Mouse (Mus musculus) urinary bladder, adult 18-20 months (tissue): Measurements from ENCODE around the gene Parp1.
"Not testable (repeated sequence)": the region's sequence is repeated elsewhere in the genome, so short reads cannot be mapped to it uniquely, and the experiment has no call there.

Experiments
- DNase-seq, 2 experiments: peaks; one replicate each; pipeline ENCODE4 v3.0.0; 2022; ENCODE audit warnings: low spot score in 2 of 2, mixed read lengths in 2 of 2

Gene Parp1

DNA sequence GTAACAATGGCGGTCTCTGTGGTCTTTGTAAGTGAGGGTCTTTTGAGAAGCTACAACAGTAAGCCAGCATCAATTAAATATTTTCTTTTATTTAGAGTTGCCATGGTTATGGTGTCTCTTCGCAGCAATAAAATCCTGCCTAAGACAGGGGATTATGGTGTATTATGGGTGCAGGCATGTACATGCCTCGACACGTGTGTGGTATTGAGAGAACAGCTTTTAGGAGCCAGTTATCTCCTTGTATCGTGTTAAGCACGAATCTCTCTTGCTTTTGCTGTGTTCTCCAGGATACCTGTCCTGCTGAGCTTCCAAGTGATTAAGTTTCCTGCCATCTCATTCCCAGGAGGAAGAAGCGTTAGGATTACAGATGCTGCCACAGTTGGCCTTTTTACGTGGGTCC is 9.3 kb upstream of the Parp1 start:
- no peak for DNase-seq

DNA sequence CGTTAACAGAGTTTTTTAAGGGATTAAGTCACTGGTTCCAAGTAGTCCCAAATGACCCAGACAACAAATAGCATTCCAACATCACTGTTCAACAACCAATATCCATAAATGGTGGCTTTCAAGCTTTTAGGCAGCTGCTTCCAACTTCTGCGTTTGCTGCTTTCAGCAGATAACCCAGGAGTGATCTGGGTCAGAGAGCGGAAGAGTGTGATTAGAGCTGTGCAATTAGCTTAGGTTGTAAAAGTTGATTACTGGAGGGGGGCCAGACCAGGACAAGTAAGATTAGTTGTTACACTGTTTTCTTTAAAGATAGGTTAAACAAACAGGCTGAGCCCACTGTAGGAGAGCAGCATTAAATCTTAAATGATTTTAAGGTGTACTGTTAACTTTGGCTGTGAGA is 7.5 kb upstream of the Parp1 start:
- DNase-seq, result no peak

DNA sequence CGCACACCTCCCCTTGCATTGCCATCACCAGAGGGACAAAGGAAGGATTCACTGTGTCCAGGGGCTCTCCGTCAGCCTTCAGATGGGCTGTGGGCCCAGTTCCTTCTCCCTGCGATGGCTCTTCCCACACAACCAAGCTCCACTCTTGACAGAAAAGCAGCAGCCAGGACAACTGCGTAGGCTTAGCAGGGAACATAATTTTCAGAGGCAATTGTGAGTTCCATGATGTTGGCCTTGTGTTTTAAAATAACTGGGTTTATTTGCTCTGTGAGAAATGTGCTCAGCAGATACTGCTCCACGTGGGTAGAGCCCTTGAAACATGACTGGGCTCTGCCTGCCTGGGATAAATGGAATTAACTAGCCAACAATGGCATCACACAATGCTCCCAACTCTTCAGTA is 3.8 kb upstream of the Parp1 start:
- no peak for DNase-seq

DNA sequence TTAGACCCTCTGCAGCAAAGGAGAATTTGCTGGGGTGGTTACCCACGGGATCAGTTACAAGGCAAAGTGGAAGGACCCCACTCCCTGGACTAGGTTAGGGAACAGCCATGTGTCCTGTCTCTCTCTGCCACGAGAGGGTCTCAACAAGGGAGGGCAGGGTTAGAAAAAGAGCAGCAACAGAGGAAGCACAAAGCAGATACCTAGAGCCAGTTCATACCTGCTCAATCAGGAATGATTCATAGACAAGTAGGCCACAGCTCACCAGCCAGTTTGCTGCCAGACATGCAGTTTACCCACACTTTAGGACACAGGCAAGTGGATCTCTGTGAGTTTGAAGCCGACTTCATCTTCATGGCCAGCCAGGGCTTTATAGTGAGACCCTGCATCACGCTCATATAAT is 963 bp upstream of the Parp1 start:
- no peak for DNase-seq

DNA sequence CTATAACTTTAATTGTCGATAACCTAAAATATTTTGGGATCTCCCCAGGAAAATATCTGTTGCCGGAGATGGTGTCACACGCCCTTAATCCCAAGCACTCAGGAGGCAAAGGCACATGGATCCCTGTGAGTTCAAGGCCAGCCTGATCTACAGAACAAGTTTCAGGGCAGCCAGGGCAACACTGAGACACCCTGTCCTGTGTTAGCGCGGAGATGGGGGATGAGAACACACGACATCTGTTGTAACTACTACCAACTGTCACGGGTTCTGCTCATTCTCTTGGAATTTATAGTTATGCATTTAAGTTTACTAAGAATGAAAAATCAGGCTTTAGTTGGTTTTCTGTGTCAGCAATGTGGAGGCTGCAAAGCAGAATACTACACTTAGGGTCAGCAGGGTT is 476 bp upstream of the Parp1 start:
- no peak for DNase-seq

DNA sequence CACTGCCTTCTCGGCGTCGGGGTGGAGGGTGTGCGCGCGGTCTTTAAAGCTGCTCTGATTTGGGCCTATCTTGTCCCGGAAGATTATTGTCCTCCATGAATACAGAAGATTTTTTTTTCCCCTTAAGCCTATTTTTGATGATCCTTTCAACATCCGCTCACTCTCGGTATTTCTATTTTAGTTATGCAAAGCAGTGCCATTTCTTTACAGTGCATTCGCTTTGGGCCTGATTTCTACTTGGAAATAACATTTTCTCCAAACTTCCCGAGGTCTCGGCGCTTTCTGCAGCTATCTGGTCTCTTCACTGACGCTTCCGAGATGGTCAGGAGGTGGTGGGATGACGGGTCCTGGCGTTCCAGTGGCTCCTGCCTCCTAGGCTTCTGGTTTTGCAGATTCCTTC is 729 bp downstream of the Parp1 start:
- DNase-seq, result no peak

DNA sequence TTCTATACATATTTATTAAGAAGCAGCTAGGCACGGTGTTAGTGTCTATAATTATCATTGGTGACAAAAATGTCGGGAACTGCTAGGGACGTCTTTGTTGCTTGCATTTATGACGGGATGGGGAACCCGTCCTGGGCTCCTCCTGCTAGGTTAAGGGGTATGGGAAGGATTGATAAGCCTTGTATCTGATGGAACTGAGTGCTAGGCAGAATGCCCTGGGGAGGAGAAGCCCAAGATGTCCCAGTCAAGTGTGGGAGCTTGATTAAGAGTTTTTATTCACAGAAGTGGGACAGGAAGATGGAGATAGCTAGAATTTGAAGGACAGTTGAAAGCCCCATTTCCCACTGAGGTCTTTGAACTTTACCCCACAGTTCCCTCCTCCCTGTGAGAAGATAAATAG is 1.5 kb downstream of the Parp1 start:
- DNase-seq, result no peak

DNA sequence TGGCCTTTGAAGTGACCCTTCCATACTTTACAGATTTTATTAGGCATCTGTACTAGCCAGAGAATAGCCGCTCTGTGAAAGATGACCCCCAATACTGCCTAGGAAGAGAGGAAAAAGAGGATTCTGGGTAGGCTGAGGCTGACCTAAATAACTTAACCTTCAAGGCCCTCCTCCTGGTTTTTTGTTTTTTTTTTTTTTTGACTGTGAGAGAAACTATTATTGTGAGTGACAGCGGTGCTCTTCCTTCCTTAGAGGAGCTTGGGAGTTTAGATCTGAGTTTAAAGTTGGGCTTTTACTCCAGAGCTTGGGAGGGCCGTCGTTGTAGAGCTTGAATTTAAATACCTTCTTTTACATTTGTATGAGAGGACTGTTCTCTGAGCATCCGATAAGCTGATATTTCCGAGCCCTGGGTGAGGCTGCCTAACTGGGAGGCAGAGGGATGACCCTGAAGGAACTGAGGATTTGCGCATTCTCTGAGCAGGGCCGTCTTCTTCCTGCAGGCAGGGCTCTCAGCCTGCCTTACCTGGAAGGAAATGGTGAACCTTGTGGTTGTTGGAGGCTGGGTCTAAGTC is 2.4 kb downstream of the Parp1 start:
- no peak for DNase-seq

DNA sequence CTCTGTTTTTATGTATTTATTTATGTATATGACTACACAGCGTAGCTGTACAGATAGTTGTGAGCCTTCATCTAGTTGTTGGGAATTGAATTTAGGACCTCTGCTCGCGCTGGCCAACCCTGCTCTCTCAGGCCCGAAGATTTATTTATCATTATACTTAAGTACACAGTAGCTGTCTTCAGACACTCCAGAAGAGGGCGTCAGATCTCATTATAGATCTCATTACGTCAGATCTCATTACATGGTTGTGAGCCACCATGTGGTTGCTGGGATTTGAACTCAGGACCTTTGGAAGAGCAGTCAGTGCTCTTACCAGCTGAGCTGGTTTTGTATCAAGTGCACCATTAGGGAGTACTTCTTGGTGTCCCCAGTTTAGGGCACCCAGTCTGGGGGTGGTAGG is 3.0 kb downstream of the Parp1 start:
- not testable (repeated sequence) for DNase-seq

DNA sequence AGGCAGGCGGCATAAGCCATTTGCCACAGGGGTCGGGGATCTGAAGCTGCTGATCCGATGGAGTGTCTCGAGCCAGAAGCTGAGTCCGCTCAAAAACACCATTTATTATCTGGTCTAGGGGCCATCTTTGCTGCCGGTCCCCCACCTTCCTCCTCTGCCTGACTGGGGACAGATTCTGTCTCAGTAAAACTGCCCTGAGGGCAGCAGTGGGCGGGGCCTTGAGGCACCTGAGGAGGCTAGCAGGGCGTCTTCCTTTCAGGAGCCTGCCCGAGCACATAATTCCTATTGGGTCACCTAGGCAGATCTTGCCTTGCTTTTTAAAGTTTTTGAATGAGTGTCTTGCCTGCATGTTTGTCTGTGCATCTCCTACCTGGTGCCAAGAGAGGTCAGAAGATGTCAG is 3.4 kb downstream of the Parp1 start:
- DNase-seq, result no peak

DNA sequence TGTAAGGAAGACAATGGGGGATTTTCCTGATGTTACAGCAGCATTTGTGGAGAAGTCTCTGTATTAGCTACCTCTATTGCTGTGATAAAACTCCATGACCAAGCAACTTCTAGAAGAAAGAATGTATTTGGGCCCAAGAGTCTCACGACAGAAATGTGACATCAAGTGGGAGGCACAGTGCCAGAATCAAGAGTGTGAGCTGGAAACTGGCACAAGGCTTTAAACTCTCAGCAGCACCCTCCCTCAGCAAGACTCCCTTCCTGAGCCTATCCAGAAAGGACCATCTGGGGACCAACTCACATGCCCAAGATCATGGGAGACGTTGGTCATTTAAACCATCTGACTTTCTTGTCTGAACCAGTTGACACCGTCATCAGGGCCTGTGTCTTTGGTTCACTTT is 7.8 kb downstream of the Parp1 start:
- DNase-seq, result no peak

DNA sequence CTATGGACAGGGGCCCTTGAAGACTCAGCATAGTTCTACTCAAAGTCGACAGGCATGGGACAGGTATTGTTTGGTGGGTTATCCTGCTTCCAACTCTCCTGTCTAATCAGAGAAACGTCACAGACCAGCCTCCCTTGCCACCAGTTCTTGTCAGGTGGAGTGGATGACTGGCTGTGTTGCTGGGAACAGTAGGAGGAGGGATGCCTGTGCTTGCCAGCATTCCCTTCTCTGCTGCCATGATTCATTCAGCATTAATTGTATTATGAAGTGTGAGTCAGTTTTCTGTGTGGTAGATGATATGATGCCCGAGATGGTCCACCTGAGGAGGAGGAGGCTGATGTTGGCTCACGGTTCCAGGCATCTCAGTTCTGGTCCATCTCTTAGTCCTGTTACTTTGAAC is 9.1 kb downstream of the Parp1 start:
- no peak for DNase-seq

DNA sequence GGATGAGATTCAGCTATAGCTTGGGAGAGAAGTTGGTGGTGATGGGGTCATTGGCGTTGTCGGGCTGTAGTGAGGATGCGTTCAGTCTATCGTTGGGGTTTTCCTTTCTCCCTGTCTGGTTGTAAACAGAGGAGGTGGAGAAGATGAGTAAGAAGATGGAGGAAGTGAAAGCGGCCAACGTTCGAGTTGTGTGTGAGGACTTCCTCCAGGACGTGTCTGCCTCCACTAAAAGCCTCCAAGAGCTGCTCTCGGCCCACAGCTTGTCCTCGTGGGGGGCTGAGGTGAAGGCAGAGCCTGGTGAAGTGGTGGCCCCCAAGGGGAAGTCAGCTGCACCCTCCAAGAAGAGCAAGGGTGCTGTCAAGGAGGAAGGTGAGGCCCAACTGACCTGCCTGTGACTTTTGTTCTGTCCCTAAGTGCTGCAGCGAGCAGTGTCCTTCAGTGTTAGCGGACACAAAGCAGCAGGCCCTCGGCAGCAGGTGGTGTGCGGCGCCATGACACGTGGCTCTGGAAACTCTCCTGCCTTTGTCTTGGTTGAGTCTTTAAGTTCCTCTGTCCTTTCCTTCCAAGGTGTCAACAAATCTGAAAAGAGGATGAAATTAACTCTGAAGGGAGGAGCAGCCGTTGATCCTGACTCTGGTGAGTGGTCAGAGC is 19.2 kb downstream of the Parp1 start:
- DNase-seq, result no peak

DNA sequence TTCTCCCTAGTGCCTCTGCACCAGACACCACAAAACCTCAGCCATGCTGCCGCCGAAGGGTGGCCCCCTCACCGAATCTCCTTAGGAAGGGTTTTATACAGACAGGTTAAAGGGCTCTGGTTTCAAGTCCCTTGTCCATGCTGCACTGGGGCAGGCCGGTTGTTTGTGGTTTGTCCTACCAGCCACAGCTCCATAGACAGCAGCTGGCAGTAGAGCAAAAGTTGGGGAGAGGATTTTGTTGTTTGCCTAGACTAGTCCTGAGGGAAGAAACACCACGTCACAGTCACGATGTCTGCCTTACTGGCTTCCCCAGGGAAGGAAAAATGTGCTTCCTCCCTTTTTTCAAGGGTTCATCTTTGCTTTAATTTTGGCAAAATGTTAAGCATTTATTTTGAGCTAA is 31.9 kb downstream of the Parp1 start:
- no peak for DNase-seq

DNA sequence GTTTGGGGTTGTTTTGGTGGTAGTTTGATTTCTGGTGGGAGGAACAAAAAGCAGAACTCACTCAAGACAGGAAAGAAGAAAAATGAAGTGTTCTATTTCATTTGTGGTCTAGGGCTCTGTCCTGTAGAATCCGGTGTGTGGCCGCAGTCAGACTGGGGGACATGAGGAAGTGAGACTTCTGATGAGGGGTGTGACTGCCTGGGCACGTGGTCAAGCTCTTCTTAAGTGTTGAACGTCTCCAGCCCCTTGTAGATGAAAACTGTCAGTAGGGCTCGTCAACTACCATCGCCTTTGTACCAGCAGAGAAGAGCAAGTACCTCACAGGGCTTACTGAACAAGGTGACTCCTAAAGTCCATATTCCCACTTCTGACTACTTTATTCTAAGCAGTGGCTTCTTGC is 33.1 kb downstream of the Parp1 start:
- DNase-seq, result no peak

DNA sequence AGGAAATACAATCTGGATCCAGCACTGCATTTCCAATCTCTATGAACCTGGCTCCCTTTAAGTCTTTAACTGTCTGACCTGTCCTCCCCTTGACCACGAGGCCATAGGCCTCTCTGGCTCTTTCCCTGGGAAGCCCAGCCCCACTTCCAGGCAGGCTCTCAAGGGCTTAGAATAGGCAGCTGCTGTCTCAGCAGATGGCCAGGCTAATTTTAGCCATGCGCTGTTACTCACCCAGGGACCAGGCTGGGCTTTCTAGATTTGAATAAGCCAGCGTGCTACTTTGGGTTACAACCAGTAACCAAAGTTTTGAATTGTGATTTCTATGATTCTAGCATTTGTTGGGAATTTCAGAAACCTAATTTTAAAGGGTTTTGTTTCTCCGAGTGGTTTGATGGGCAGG is 35.9 kb downstream of the Parp1 start:
- no peak for DNase-seq

DNA sequence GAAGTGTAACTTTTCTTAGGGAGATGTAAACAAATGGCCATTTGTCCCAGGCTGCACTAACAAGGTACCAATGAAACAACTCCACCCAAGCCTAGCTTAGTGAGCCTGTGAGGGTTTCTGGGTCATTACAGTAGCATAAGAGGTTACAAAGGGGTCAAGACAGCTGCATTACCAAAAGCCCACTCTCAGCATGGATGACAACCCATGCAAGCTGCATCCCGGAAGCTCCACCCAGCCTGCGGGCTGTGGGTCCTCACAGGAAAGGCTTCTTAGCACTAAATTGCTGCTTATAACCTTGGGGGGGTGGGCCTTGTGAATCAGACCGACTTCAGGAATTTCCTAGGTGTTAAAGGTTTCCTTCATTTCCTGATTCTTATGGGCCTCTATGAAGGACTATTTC is 37.4 kb downstream of the Parp1 start:
- no peak for DNase-seq

DNA sequence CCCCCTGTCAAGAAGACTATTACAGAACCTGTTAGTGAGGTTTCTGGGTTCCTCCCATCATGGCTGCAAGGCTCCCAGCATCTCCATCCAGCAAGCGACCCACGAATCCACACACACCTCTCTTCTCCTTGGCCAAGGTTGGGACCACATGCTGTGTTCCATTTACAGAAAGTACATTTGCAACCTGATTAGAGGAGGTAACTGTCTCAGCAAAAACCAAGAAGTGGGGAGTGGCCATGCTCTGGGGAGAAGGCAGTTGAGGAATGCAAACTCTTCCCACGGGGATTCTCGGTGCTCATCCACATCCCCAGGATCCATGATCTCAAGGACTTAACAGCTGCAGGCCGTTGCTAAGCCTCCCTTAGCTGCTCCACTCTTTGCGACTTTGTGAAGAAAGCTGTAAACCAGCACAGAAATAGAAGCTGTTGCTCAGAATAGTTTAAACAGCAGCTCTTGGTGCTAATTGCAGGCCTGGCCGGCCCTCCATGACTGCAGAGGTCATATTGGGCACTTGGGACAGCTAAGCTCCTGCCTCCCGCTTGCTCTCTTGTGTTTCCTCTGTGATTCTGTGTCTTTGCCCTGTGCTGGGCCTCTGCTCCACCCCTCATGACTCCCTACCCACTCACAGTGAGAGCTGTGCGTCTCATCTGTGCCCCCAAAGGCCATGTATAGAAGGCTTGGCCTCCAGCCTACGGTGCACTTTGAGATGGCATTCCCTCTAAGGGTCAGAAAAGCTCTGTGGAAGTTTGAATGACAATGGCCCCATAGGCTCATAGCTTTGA is 38.3 kb downstream of the Parp1 start:
- no peak for DNase-seq

DNA sequence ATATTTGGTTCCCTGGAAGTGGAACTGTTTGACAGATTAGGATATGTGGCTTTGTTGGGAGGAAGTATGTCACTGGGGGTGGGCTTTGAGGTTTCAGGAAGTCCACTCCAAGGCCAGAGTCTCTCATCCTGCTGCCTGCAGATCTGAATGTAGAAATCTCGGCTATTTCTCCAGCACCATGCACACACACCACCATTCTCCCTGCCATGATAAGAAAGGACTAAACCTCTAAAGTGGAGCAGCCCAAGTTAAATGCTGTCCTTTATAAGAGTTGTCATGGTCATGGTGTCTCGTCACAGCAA is 38.8 kb downstream of the Parp1 start:
- no peak for DNase-seq

DNA sequence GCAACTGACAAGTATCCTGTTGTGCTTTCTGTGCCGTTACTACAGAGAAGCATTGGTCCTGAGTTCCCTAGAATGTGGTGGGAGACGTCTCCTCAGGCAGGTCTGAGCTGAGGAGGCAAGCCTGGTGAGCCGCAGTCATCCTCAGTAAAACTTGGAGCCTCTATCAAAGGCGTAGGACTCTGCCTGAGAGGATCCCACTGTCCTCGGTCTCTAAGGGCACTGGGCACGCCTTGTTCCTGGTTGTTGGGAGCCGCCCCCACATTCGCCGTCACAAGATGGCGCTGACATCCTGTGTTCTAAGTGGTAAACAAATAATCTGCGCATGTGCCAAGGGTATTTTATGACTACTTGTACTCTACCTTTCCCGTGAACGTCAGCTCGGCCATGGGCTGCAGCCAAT is 43.1 kb downstream of the Parp1 start:
- not testable (repeated sequence) for DNase-seq

DNA sequence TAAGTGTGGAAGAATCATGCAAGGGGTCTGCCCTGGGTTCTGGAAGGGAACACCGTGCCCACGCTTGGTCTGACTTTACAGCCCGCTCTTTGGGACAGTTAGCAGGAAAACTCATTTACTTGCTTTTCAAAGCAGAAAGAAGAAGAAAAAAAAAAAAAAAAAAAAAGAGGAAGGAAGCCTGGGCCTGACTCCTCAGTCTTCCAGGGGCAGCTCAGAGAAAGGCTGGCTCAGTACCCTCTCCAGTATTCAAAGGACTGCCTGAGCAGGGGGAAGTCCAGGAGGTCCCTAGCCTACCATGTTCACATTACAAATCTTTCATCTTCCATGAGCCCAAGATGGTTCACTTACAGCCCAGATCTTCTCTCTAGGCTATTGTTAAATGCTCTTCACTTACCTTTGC is 48.0 kb downstream of the Parp1 start:
- no peak for DNase-seq

DNA sequence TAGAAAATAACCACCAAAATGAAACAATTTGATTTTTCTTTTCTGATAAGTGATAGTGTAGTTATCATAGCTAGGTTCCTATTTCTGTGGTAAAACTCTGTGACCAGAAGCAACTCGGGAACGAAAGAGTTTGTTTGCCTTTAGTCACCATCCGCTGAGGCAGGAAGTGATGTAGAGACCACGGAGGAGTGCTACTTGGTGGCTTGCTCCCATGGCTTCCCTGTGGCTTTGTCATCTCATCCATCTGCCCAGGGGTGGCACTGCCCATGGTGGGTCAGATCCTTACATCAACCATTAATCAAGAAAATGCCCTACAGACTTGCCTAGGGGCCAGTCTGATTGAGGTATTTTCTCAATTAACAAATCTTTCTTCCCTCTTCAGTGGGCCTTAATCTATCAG is 53.7 kb downstream of the Parp1 start:
- no peak for DNase-seq

DNA sequence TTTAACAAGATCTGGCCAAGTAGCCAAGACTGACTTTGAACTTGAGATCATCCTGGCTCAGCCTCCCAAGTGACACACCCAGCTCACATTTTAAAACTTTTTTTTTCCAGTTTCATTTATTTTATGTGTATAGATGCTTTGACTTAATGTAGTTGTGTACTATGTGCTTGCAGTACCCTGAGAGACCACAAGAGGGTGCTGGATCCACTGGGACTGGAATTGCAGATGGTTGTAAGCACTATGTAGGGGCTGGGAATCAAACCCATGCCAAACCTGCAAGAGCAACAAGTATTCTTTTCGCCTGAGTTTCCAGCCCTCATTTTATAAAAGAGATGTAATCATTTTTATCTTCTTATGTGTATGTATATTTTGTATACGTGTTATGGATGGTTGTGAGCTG is 55.2 kb downstream of the Parp1 start:
- no peak for DNase-seq

DNA sequence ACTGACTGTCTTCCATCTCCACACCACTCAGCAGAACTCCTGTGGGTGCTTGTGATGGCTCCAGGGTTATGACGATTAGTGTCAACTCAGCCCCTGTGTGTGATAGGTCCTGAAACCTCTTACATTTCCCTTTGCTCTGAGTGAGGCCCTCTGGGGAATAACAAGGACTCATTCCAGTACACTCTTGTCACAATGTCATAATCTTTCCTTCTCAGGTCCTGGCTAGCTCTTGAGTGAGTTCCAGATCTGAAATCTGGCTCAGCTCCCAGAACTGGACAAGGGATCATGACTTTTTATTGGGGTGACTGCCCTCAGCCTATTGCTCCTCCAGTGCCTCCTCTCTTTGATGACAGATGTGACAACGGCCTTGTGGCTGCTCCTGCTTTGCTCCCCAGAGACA is 57.4 kb downstream of the Parp1 start:
- DNase-seq, result no peak
